Mouse (Mus musculus) E14TG2a.4 (cell line): ENCODE data around the gene Galnt10.

Source experiments
- CTCF ChIP-seq: conservative IDR thresholded peaks from 2 replicates; pipeline ENCODE4 v1.5.1; 2014; ENCODE audit warnings: low read length
- NANOG ChIP-seq: IDR thresholded peaks from 2 replicates; pipeline ENCODE4 v1.6.1; 2014; ENCODE audit warnings: borderline replicate concordance, low read length, mixed read lengths
- POU5F1 ChIP-seq: IDR thresholded peaks from 2 replicates; pipeline ENCODE4 v1.6.1; 2014; ENCODE audit warnings: low read length, borderline replicate concordance

GRCm38 (mm10) chr11:57645847-57646246 is 605 bp downstream of the Galnt10 start:
- no peak for TF ChIP-seq CTCF
- TF ChIP-seq NANOG, result no peak
- TF ChIP-seq POU5F1, result no peak
